Mouse (Mus musculus) kidney, embryonic 16.5 days (tissue): ENCODE data around the gene Hdac11. TPM values are rescaled to one million over a fixed set of nuclear protein-coding genes. Genes with fewer than 3 reads are reported as not detected.

Experiments used
- ATAC-seq: fragments of 200-750 bp; cut with Nextera tagmentation; 2 replicates; pipeline ENCODE4 v1.8.0; 2017; ENCODE audit warnings: moderate TSS enrichment; ENCODE audit not compliant: low FRiP score, low TSS enrichment
- H3K27ac ChIP-seq: fragments of 300-500 bp; sonication (generic); 2 replicates; pipeline ENCODE4 v1.5.1; 2014; ENCODE audit warnings: low read length
- H3K27me3 ChIP-seq: fragments of 300-500 bp; sonication (generic); 2 replicates; pipeline ENCODE4 v1.6.1; 2014; ENCODE audit warnings: low read length, control low read depth, mixed read lengths; ENCODE audit not compliant: insufficient read depth
- H3K36me3 ChIP-seq: fragments of 300-500 bp; sonication (generic); 2 replicates; pipeline ENCODE4 v1.6.1; 2014; ENCODE audit warnings: low read length, control low read depth, mixed read lengths; ENCODE audit not compliant: insufficient read depth
- H3K4me1 ChIP-seq: fragments of 300-500 bp; sonication (generic); 2 replicates; pipeline ENCODE4 v1.6.1; 2014; ENCODE audit warnings: low read length, control low read depth, mixed read lengths; ENCODE audit not compliant: insufficient read depth
- H3K4me2 ChIP-seq: fragments of 300-500 bp; sonication (generic); replicated peaks from 2 replicates; pipeline ENCODE4 v1.6.1; 2014; ENCODE audit warnings: low read depth, low read length
- H3K4me3 ChIP-seq: fragments of 300-500 bp; sonication (generic); 2 replicates; pipeline ENCODE4 v1.5.1; 2014; ENCODE audit warnings: mild to moderate bottlenecking, low read length
- H3K9ac ChIP-seq: fragments of 300-500 bp; sonication (generic); replicated peaks from 2 replicates; pipeline ENCODE4 v1.6.1; 2014; ENCODE audit warnings: low read length
- H3K9me3 ChIP-seq: fragments of 300-500 bp; sonication (generic); 2 replicates; pipeline ENCODE4 v1.6.1; 2016; ENCODE audit warnings: low read length, control low read depth
- WGBS: fragments of 180-500 bp; shearing (Covaris S2); extraction: QIAGEN DNeasy Blood & Tissue Kit; methylation state at CpG from one replicate; pipeline ENCODE4 v1.1.7; 2014; 5-methylcytosine and 5-hydroxymethylcytosine counted together
- polyA plus RNA-seq: library from polyadenylated mRNA; unstranded; fragments of >200 nt; fragmentation: Nextera tagmentation; extraction: Ambion mirVana; gene quantifications from 2 replicates; pipeline ENCODE4 v1.2.1, GENCODE M21; 2015

Gene Hdac11
- polyA plus RNA-seq, 1 experiment from 2014 or later, result 15.7 TPM

DNA sequence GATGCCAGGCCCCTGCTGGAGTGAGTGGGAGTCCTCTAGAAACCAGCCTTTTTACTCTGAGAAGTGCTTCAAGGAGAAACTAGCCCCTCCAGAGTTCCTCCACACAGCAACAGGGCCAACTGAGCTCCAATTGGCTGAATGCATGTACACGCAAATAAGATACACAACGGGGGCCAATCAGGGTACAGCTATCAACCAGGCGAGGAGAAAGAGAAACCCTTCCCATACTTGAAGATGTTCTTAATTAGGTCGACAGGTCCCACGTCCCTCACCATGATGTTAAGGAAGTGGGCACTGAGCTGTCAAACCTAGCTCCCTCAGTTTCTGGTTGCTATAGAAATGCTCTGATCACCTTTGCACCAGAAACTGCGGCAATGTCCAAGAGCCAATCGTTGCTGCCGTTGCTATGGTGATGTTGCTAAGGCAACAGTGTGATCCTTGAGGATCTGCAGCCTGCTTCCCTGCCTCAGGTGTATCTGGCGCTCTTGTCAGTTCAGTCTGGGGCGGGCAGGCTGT, 2.9 kb upstream of the Hdac11 start:
- 1% methylated on average over 10 of the region's 10 CpGs for WGBS
- ATAC-seq, result no peak
- H3K36me3 ChIP-seq, result no peaks in the 10 kb centered on the region

GRCm38 (mm10) chr6:91154685-91155084, 1.8 kb upstream of the Hdac11 start:
- no peak overlapping the region for H3K9ac ChIP-seq
- H3K9me3 ChIP-seq, result no peaks in the 10 kb centered on the region
- H3K4me1 ChIP-seq, result peaks cover 38% of the 10 kb centered on the region
- no peaks in the 10 kb centered on the region for H3K36me3 ChIP-seq
- H3K27me3 ChIP-seq, result no peaks in the 10 kb centered on the region
- H3K4me2 ChIP-seq, result no peak overlapping the region
- 64% methylated on average over 4 of the region's 4 CpGs for WGBS
- no peak for ATAC-seq
- H3K4me3 ChIP-seq, result no peak overlapping the region
- H3K27ac ChIP-seq, result no peak overlapping the region

More for the DNA sequence above, 2.9 kb upstream of the Hdac11 start:
- Histone ChIP-seq H3K9ac (no peak overlapping the region), H3K9me3 (no peaks in the 10 kb centered on the region), H3K4me3 (peak overlapping the region; percentile 28), H3K27ac (0 out of 2 replicates have a peak overlapping the region, but pooled peaks have one; percentile 8), H3K4me2 (peak overlapping the region; percentile 36), H3K4me1 (peaks cover 30% of the 10 kb centered on the region), H3K27me3 (no peaks in the 10 kb centered on the region)

- WGBS, result 70% methylated on average over 3 of the region's 3 CpGs
- Histone ChIP-seq H3K36me3 (no peaks in the 10 kb centered on the region), H3K27me3 (no peaks in the 10 kb centered on the region), H3K4me2 (no peak overlapping the region), H3K27ac (no peak overlapping the region), H3K4me3 (no peak overlapping the region), H3K9me3 (no peaks in the 10 kb centered on the region), H3K4me1 (peaks cover 40% of the 10 kb centered on the region), H3K9ac (no peak overlapping the region)
- ATAC-seq, result no peak
These were observed 1.2 kb upstream of the Hdac11 start for GRCm38 (mm10) chr6:91155286-91155685.

DNA sequence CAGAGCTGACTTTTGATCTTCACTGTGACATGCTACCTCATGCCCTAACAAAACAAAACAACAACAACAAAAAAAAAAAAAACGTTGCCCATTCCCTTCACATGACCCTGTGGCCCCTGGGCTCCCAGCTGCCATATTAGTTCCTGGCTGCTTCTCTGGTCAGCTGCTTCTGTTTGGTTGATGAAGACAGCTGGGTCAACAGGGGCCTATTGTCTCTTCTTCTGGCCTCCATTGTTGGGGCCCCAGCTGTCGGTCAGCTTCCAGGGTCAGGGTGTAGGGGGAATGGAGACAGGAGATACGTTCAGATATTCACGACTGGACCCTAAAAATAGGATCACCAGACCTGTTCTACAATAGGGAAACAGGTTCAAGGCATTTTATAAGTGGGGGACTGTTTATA, 403 bp upstream of the Hdac11 start:
- Histone ChIP-seq H3K9ac (no peak overlapping the region), H3K4me3 (peak overlapping the region; percentile 67; the same call in 1 of the 2 replicates), H3K4me2 (peak overlapping the region; percentile 69), H3K4me1 (peaks cover 45% of the 10 kb centered on the region), H3K9me3 (no peaks in the 10 kb centered on the region), H3K27ac (no peak overlapping the region), H3K27me3 (no peaks in the 10 kb centered on the region), H3K36me3 (no peaks in the 10 kb centered on the region)
- no peak for ATAC-seq
- WGBS, result 24% methylated on average over 4 of the region's 4 CpGs

DNA sequence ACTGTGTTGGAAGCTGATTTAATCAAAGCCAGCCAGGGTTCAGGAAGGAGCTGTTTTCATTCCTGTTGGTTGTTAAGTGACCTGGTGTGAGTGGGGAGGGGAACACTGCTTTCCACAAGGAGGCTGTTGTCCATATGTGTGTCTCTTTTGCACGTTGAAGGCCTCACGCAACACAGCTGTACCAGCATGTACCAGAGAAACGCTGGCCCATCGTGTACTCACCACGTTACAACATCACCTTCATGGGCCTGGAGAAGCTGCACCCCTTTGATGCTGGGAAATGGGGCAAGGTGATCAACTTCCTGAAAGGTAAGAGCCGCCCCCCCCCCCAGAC, 739 bp downstream of the Hdac11 start:
- Histone ChIP-seq H3K4me3 (peak overlapping the region; percentile 67), H3K27me3 (no peaks in the 10 kb centered on the region), H3K36me3 (no peaks in the 10 kb centered on the region), H3K27ac (peak overlapping the region; percentile 78), H3K4me1 (peaks cover 45% of the 10 kb centered on the region), H3K9me3 (no peaks in the 10 kb centered on the region), H3K4me2 (peak overlapping the region; percentile 69), H3K9ac (peak overlapping the region; percentile 80)
- WGBS, result 36% methylated on average over 6 of the region's 6 CpGs
- no peak; the same call in 1 of the 2 replicates for ATAC-seq

DNA sequence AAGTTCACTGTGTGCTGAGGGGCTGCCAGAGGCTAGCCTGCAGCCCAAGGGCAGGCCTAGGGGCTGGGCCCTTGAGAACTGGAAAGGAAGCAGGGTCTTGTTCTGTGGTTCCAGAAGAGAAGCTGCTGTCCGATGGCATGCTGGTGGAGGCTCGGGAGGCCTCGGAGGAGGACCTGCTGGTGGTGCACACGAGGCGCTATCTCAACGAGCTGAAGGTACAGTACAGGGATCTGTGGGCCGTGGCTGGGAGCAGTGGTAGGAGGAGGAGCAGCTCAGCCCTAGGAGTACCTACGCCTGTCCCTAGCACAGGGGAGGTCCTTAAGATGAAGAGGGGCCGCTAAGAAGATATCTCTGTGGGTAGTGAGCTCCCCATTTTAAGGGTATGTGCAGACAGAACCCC, 2.6 kb downstream of the Hdac11 start:
- no peak for ATAC-seq
- Histone ChIP-seq H3K4me2 (no peak overlapping the region), H3K9ac (peak overlapping the region; percentile 38), H3K27ac (no peak overlapping the region), H3K9me3 (no peaks in the 10 kb centered on the region), H3K36me3 (no peaks in the 10 kb centered on the region), H3K4me3 (no peak overlapping the region), H3K27me3 (no peaks in the 10 kb centered on the region), H3K4me1 (peaks cover 33% of the 10 kb centered on the region)
- 73% methylated on average over 9 of the region's 9 CpGs for WGBS

DNA sequence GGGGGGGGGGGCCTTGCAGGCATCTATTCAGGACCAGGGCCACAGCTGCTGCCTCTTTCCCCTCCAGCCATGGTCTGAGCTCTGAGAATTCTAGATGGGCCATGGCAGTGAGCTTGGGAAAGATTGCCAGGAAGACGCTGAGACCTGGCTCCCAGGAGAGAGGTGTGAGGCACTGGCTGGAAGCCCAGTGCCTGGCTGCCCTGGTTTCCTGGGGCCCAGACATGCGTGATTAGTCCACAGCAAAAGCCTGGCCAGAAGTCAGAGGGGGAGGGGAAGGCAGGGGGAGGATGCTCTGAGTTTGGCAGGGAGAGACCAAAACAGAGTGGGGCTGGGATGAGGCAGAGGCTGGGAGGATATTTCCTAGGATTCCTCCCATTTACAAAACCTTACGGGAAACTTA, 3.9 kb downstream of the Hdac11 start:
- Histone ChIP-seq H3K4me2 (no peak overlapping the region), H3K9ac (no peak overlapping the region), H3K27ac (peak overlapping the region; percentile 62), H3K27me3 (no peaks in the 10 kb centered on the region), H3K9me3 (no peaks in the 10 kb centered on the region), H3K4me1 (peaks cover 33% of the 10 kb centered on the region), H3K4me3 (no peak overlapping the region), H3K36me3 (no peaks in the 10 kb centered on the region)
- no peak for ATAC-seq
- 28% methylated on average over 3 of the region's 3 CpGs for WGBS

DNA sequence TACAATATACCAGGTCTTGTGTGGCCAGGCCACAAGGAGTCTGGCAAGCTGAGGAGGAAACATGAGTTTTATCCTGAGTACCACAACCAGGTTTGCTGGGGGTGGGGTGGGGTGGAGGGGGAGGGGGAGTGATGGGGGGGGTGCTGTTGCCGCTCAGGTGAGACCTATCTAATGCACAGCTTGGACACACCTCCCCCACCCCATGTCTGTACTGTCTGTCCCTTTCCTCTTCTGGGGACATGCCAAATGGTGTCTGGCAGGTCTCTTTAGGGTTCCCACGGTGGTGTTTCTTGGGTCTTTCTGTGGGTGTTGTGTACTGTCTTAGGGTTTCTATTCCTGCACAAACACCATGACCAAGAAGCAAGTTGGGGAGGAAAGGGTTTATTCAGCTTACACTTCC, 4.5 kb downstream of the Hdac11 start:
- H3K27me3 ChIP-seq, result no peaks in the 10 kb centered on the region
- H3K4me2 ChIP-seq, result no peak overlapping the region
- ATAC-seq, result no peak
- no peaks in the 10 kb centered on the region for H3K9me3 ChIP-seq
- WGBS, result 38% methylated on average over 2 of the region's 2 CpGs
- no peak overlapping the region for H3K4me3 ChIP-seq
- no peaks in the 10 kb centered on the region for H3K36me3 ChIP-seq
- H3K27ac ChIP-seq, result no peak overlapping the region
- H3K4me1 ChIP-seq, result peaks cover 33% of the 10 kb centered on the region
- H3K9ac ChIP-seq, result no peak overlapping the region

DNA sequence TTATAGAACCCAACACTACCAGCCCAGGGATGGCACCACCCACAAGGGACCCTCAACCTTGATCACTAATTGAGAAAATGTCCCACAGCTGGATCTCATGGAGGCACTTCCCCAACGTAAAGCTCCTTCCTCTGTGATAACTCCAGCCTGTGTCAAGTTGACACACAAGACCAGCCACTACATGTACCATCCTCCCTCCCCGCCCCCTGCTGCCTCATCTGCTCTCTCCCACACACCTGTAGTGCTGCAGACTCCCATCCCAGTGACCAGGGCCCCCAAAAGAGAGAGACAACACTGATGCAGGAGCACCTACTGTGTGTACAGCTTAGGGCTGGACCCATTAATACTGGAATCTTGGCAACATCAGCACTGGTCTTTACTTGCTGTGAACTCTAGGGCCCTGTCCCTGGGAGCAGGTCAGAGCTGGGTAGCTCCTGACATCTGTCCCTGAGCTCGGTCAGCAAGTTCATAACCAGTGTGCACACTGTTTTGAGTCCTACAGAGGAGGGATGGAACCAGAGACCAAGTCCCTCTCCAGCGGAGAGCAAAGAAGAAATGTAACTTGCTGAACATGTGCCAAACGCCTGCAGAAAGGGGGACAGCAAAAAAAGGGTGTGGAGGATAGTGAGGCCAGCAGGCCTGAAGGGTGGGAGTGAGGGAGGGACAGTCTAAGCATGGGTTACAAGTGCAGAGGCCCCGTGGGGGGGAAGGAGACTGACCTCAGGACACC, 5.2 kb downstream of the Hdac11 start:
- H3K4me1 ChIP-seq, result peaks cover 31% of the 10 kb centered on the region
- no peak overlapping the region for H3K27ac ChIP-seq
- WGBS, result 72% methylated on average over 6 of the region's 6 CpGs
- no peak overlapping the region for H3K9ac ChIP-seq
- no peaks in the 10 kb centered on the region for H3K27me3 ChIP-seq
- no peak overlapping the region for H3K4me2 ChIP-seq
- ATAC-seq, result no peak
- H3K9me3 ChIP-seq, result no peaks in the 10 kb centered on the region
- no peak overlapping the region for H3K4me3 ChIP-seq
- H3K36me3 ChIP-seq, result no peaks in the 10 kb centered on the region

DNA sequence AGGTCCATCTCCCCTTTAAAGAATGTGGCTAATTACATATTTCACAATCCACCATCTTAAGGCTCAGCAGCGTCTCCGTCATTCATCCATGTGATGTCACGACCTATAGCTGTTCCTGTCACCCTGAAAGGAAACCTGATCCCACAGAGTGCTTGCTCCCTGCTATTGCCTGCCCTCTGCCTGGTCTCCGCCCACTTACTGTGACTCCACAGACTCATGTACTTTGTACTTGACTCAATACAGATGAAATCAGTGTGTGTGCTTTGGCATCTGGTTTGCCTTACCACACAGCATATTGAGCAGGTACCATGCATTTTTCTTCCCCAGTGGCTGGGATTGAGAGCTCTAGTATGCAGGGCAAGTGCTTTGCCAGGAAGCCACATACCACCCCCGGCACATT, 5.8 kb downstream of the Hdac11 start:
- Histone ChIP-seq H3K36me3 (no peaks in the 10 kb centered on the region), H3K9me3 (no peaks in the 10 kb centered on the region), H3K4me2 (no peak overlapping the region), H3K4me3 (no peak overlapping the region), H3K9ac (no peak overlapping the region), H3K27ac (no peak overlapping the region), H3K4me1 (peaks cover 26% of the 10 kb centered on the region), H3K27me3 (no peaks in the 10 kb centered on the region)
- no peak for ATAC-seq
- WGBS, result 76% methylated on average over 5 of the region's 5 CpGs
